Mouse (Mus musculus) adrenal gland, adult 2 months (tissue): ENCODE results near the gene Mfsd14a. TPM values are rescaled to one million over a fixed set of nuclear protein-coding genes. Genes with fewer than 3 reads are reported as not detected.

ENCODE experiments used
- DNase-seq: peaks from one replicate; pipeline ENCODE4 v3.0.0; 2021
- polyA plus RNA-seq: library from polyadenylated mRNA; depleted of rRNA; stranded (reverse); fragments of >200 nt; gene quantifications from 2 replicates; pipeline ENCODE4 v1.2.3, GENCODE M21; 2012; rRNA removed
- total RNA-seq, 2 experiments: library from RNA; stranded (reverse); gene quantifications; 2 replicates each; pipeline ENCODE4 v1.2.3; 2021

The Mfsd14a gene
- total and polyA plus RNA-seq, 3 experiments, result 8.1 to 55.8 (median 48.9) TPM

DNA sequence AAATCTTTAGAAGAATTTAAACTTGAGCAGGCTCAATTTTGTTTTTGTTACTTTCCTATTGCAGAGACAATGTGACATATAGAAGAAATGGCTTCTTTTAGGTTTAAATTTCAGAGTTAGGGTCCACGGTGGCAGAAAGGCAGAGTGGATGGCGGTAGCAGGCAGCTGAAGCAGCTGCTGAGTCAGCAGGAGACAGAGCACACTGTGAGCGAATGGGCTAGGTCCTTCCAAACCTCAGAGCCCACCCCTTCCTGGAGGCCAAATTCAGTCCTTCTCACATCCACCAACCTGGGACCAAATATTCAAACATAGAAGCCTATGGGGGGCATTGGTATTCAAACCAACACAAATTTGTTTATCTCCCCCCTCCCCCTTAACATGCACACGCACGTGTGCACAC is 60.7 kb downstream of the Mfsd14a start:
- no peak for DNase-seq

DNA sequence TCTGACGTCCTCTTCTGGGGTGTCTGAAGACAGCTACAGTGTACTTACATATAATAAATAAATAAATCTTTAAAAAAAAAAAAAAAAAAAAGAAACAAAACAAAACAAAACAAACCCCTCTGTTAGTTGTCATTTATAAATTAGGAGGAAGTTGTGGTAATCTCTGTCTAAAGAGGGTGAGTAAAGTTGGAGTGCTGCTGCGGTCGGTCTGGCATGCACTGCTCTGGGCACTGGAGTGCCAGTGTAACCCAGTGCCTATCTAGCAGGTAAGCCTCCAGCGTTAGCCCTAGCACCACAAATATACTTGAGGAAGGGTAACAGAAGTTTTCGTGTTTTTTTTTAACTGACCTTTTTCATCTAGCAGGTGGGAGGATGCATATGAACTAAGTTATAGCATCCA is 61.5 kb downstream of the Mfsd14a start:
- no peak for DNase-seq

DNA sequence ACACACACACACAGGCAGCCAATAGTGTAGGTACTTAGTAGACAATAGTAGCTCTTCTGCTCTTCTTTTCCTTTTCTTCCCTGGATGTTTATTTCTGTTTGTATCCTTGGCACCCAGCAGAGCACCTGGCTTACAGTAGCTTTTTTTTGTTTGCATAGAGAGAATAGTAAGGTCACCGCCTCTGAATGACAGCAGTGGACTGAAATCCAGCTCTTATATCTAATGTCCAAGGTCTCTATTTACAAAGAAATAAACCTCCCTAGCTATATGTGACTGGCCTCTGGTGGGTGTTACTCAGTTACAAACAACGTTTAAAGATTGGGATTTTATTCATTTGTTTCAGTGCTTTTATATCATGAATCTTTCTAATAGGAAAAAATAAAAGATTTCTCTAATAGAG is 62.8 kb downstream of the Mfsd14a start:
- no peak for DNase-seq

DNA sequence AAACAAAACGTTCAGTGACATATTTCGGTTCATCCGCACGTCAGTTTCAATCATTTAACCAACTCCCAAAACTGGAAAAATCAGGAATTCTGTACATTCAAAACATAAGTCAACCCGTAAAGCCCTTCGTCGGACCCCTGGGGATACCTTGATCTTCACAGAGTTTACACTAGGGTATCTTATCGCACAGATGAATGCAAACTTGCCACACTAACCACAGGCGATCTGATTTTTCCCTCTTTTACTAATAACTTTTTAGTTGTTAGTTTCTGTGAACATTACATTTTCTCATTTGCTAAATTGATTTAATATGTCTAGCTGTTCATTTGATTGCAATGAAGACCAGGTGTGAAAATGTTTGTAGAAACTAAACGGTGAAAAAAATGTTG is 66.9 kb downstream of the Mfsd14a start:
- DNase-seq, result no peak

DNA sequence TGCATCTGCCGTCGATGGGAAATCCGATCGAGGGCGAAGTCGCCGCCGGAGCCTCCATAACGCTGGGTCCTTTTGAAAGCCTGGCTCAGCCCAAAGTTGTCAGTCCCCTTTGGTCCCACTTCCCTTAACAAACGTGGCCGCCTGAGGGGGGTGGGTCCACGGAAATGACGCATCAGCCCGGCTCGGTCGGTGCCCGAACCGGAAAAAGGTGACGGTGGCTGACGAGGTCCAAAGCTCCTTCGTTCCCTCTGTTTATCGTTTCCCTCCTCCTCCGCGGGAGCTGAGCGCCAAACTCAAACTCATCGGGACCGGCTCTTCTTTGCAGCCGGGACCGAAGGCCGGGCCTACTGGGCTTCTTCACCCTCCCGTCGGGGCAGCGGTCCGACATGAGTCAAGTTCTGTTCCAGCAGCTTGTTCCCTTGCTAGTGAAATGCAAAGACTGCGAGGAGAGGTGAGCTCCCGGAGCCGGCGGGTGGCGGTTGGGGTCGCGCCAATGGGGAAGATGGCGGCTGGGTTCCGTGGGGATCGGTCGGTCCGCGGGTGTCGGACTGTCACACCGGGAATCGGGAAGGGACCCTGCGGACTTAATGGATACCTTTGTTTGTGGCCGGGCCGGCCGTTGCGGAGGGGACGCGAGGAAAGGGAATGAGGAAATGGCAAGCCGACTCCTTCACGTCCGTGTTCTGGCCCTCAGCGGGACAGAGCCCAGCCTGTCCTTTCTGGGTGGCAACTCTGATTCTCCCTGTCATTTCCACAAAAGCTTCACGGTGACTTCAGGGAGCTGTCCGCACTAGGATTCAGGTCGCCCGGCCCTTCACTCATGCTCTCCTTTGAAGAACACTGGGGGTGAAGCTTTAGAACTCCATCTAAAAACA is 67.5 kb downstream of the Mfsd14a start, which contains the start of gene Sass6:
Gene Sass6, plus strand, starts transcription at position 255 of the 875 bp plus-strand sequence.
- peak; percentile 98 for DNase-seq

DNA sequence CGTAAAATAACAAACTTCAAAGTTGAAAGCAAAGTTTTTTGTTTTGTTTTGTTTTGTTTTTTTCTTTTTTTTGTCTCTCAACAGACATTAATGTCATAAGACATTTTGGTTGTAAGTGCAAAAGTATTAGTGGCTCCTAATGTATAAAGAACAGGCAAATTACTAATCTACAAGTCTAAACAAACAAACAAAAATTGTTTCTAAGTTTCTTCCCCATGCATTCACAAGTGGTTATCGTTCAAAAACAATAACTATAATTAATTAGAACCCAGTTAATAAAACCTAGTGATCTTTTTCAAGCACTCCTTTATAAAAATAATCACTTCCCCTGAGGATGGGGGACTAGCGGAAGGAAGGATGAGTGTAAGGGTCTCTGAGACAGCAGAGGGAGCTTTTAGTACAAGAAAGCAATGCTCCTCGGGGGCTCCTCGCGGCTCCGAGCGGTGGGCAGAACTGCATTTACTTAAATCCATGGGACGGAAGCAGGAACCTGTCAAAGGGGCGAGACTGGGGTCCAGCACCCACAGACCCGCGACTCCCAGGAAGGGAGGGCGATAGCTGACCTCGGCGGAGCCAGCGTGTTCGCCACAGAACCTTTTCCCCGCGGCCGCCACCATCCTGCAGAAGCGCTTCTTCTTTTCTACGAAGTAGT is 68.3 kb downstream of the Mfsd14a start:
- DNase-seq, result no peak

DNA sequence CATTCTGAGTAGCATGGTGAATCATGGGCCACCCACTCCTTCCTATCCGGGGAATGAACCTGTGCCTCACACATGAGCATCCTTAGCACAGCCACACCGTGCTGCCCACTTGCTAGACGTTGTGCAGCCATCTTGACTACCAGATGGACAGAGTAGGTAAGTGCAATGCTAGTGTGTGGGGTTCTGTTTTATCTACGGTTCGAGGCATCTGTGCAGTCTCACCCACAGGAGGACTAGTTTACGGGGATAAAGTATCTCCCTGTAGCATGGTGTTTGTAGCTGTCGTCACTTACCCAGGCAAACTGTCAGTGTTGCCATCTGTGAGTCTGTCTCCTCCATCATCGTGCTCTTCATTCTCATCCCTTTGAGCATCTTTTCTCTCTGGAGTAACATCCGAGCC is 80.3 kb downstream of the Mfsd14a start:
- no peak for DNase-seq

Other genes with a start within 250 kb of the Mfsd14a start
- gene Cdc14a, start 238.6 kb downstream of the Mfsd14a start, total RNA-seq, result 10 to 100 TPM; 11.0 to 14.9 TPM
- 10.8 and 14.0 TPM in 2 replicates for gene Cdc14a, start 238.6 kb downstream of the Mfsd14a start, polyA plus RNA-seq
- 10 to 100 TPM; 27.4 to 37.1 TPM for gene Rtca, start 154.5 kb downstream of the Mfsd14a start, total RNA-seq
- 28.6 and 40.6 TPM in 2 replicates for gene Rtca, start 154.5 kb downstream of the Mfsd14a start, polyA plus RNA-seq
- 10 to 100 TPM; 83.9 to 91.5 TPM for gene Dbt, start 149.6 kb downstream of the Mfsd14a start, total RNA-seq
- gene Dbt, start 149.6 kb downstream of the Mfsd14a start, polyA plus RNA-seq, result 13.2 and 21.4 TPM in 2 replicates
- 1 to 10 TPM; 2.0 to 3.2 TPM for gene Lrrc39, start 99.7 kb downstream of the Mfsd14a start, total RNA-seq
- 0.31 and 0.43 TPM in 2 replicates for gene Lrrc39, start 99.7 kb downstream of the Mfsd14a start, polyA plus RNA-seq
- 1 to 10 TPM; 1.9 to 3.5 TPM for gene Sass6, start 67.7 kb downstream of the Mfsd14a start, total RNA-seq
- gene Sass6, start 67.7 kb downstream of the Mfsd14a start, polyA plus RNA-seq, result 0.21 and 0.38 TPM in 2 replicates
- 10 to 100 TPM; 11.5 to 16.4 TPM for gene Trmt13, start 48.1 kb downstream of the Mfsd14a start, total RNA-seq
- gene Trmt13, start 48.1 kb downstream of the Mfsd14a start, polyA plus RNA-seq, result 1.8 and 2.3 TPM in 2 replicates
- gene Gm43191, start 18.6 kb upstream of the Mfsd14a start, total RNA-seq, result not detected
- gene Gm43191, start 18.6 kb upstream of the Mfsd14a start, polyA plus RNA-seq, result not detected in 2 replicates
- gene Slc35a3, start 50.2 kb upstream of the Mfsd14a start, total RNA-seq, result 10 to 100 TPM; 20.2 to 26.7 TPM
- 1.1 TPM in 2 replicates for gene Slc35a3, start 50.2 kb upstream of the Mfsd14a start, polyA plus RNA-seq
- 10 to 100 TPM; 53.8 to 54.6 TPM for gene Agl, start 145.5 kb upstream of the Mfsd14a start, total RNA-seq
- 9.7 and 9.8 TPM in 2 replicates for gene Agl, start 145.5 kb upstream of the Mfsd14a start, polyA plus RNA-seq
- 10 to 100 TPM; 10.1 to 26.8 TPM for gene Frrs1, start 196.8 kb upstream of the Mfsd14a start, total RNA-seq
- gene Frrs1, start 196.8 kb upstream of the Mfsd14a start, polyA plus RNA-seq, result 11.9 and 18.5 TPM in 2 replicates